ENCODE assay signal across 12 mouse cellular contexts in genomic region chr6:24408573-24409427, GRCm38 (mm10).
DNase-seq lines count a peak whose midpoint lies in the region; ATAC-seq lines count a peak whose summit lies in the region.
"Had no signal": no experiment of that assay in that cellular context is flagged by ENCODE, and none has a peak within 500 bp of the region (broad histone marks: within the 10 kb centered on the region; RNA-seq: fewer than 3 reads in every experiment).

No protein-coding gene starts in this region.

- no peak overlapping the region for H3K4me3 ChIP-seq in midbrain, embryonic 13.5 days (replicated peaks)
- no peak overlapping the region for H3K4me3 ChIP-seq in midbrain, embryonic 15.5 days
- H3K4me3 ChIP-seq in hindbrain, embryonic 12.5 days: no peak overlapping the region
- no peak overlapping the region for H3K4me3 ChIP-seq in stomach, embryonic 14.5 days (ENCODE audit: low read depth, low read length)
- H3K4me3 ChIP-seq in limb, embryonic 10.5 days: no peak overlapping the region

- peaks cover 6% of the 10 kb centered on the region; the same call in 1 of the 2 replicates for H3K4me1 ChIP-seq in midbrain, embryonic 13.5 days (replicated peaks)
- no peaks in the 10 kb centered on the region for H3K4me1 ChIP-seq in midbrain, embryonic 15.5 days
- no peaks in the 10 kb centered on the region for H3K4me1 ChIP-seq in hindbrain, embryonic 12.5 days
- H3K4me1 ChIP-seq in stomach, embryonic 14.5 days (ENCODE audit: control insufficient read depth, insufficient read depth, low read length): no peaks in the 10 kb centered on the region
- no peaks in the 10 kb centered on the region for H3K4me1 ChIP-seq in limb, embryonic 10.5 days

- peak; percentile 36 for DNase-seq in left cerebral cortex, adult 11 months (ENCODE audit: low spot score)
- no peak for DNase-seq in limb, embryonic 10.5 days (ENCODE audit: low spot score)
- no peak for DNase-seq in gastrocnemius, postnatal 14 days
- no peak for DNase-seq in cerebellum, adult 18-20 months
- DNase-seq: kidney, adult 11 months; liver, postnatal 0 days; thymus, adult 2 months had no signal

- no peaks in the 10 kb centered on the region for H3K36me3 ChIP-seq in midbrain, embryonic 13.5 days
- H3K36me3 ChIP-seq in midbrain, embryonic 15.5 days (replicated peaks): no peaks in the 10 kb centered on the region
- H3K36me3 ChIP-seq in hindbrain, embryonic 12.5 days: no peaks in the 10 kb centered on the region
- no peaks in the 10 kb centered on the region for H3K36me3 ChIP-seq in stomach, embryonic 14.5 days (ENCODE audit: control insufficient read depth, insufficient read depth, low read length)
- H3K36me3 ChIP-seq in limb, embryonic 10.5 days: no peaks in the 10 kb centered on the region
- H3K36me3 ChIP-seq: G1E had no signal

- H3K4me2 ChIP-seq in midbrain, embryonic 13.5 days (replicated peaks): no peak overlapping the region
- no peak overlapping the region for H3K4me2 ChIP-seq in midbrain, embryonic 15.5 days
- no peak overlapping the region for H3K4me2 ChIP-seq in hindbrain, embryonic 12.5 days (replicated peaks)
- H3K4me2 ChIP-seq in stomach, embryonic 14.5 days (replicated peaks; ENCODE audit: low read depth, low read length): no peak overlapping the region

- H3K9me3 ChIP-seq in midbrain, embryonic 13.5 days: no peaks in the 10 kb centered on the region
- H3K9me3 ChIP-seq in midbrain, embryonic 15.5 days: no peaks in the 10 kb centered on the region
- H3K9me3 ChIP-seq in hindbrain, embryonic 12.5 days (replicated peaks): no peaks in the 10 kb centered on the region
- H3K9me3 ChIP-seq in stomach, embryonic 14.5 days (ENCODE audit: control insufficient read depth, low read depth, low read length): no peaks in the 10 kb centered on the region
- no peaks in the 10 kb centered on the region for H3K9me3 ChIP-seq in limb, embryonic 10.5 days (replicated peaks)
- H3K9me3 ChIP-seq: G1E had no signal

- intact Hi-C loops in gastrocnemius, postnatal 14 days (cut with DNase I; ENCODE audit: low total_unique reads): no loop called here

- ATAC-seq in midbrain, embryonic 13.5 days: peak; percentile 72; the same call in 1 of the 2 replicates
- ATAC-seq in midbrain, embryonic 15.5 days (replicated peaks): no peak
- ATAC-seq in hindbrain, embryonic 12.5 days (ENCODE audit: low FRiP score): peak; percentile 86
- peak; percentile 61; the same call in 1 of the 2 replicates for ATAC-seq in stomach, embryonic 14.5 days (ENCODE audit: insufficient number of reproducible peaks, insufficient read depth, low FRiP score, low read depth)
- ATAC-seq: liver, postnatal 0 days had no signal

- no peaks in the 10 kb centered on the region for H3K27me3 ChIP-seq in midbrain, embryonic 13.5 days
- H3K27me3 ChIP-seq in midbrain, embryonic 15.5 days (replicated peaks): no peaks in the 10 kb centered on the region
- no peaks in the 10 kb centered on the region for H3K27me3 ChIP-seq in hindbrain, embryonic 12.5 days
- no peaks in the 10 kb centered on the region for H3K27me3 ChIP-seq in stomach, embryonic 14.5 days (ENCODE audit: control insufficient read depth, insufficient read depth, low read length)
- H3K27me3 ChIP-seq in limb, embryonic 10.5 days (ENCODE audit: low read depth, poor library complexity, severe bottlenecking): no peaks in the 10 kb centered on the region

- H3K27ac ChIP-seq in midbrain, embryonic 13.5 days: no peak overlapping the region
- H3K27ac ChIP-seq in midbrain, embryonic 15.5 days: no peak overlapping the region
- no peak overlapping the region for H3K27ac ChIP-seq in hindbrain, embryonic 12.5 days
- H3K27ac ChIP-seq in stomach, embryonic 14.5 days (ENCODE audit: low read length): no peak overlapping the region
- H3K27ac ChIP-seq in limb, embryonic 10.5 days: no peak overlapping the region

- WGBS in midbrain, embryonic 13.5 days: 80% methylated on average over 11 of the region's 11 CpGs
- WGBS in midbrain, embryonic 15.5 days: 73% methylated on average over 11 of the region's 11 CpGs
- 69% methylated on average over 11 of the region's 11 CpGs for WGBS in hindbrain, embryonic 12.5 days
- WGBS in stomach, embryonic 14.5 days: 56% methylated on average over 11 of the region's 11 CpGs
- WGBS in limb, embryonic 10.5 days: 92% methylated on average over 11 of the region's 11 CpGs

- H3K9ac ChIP-seq in midbrain, embryonic 13.5 days (replicated peaks): no peak overlapping the region
- H3K9ac ChIP-seq in midbrain, embryonic 15.5 days: no peak overlapping the region
- no peak overlapping the region for H3K9ac ChIP-seq in hindbrain, embryonic 12.5 days
- no peak overlapping the region for H3K9ac ChIP-seq in stomach, embryonic 14.5 days (replicated peaks; ENCODE audit: low read depth, low read length)
- H3K9ac ChIP-seq: liver, postnatal 0 days had no signal
